Mouse (Mus musculus) hindbrain, embryonic 11.5 days (tissue): ENCODE results near the gene Sept6. TPM values are rescaled to one million over a fixed set of nuclear protein-coding genes. Genes with fewer than 3 reads are reported as not detected.

ENCODE experiments used
- ATAC-seq: fragments of 200-750 bp; cut with Nextera tagmentation; 2 replicates; pipeline ENCODE4 v1.8.0; 2017; ENCODE audit warnings: mild to moderate bottlenecking, moderate TSS enrichment, moderate library complexity; ENCODE audit not compliant: low FRiP score
- DNase-seq: peaks from one replicate; pipeline ENCODE4 v3.0.0-alpha.2; 2015; ENCODE audit warnings: low spot score
- H3K27ac ChIP-seq: fragments of 300-500 bp; sonication (generic); 2 replicates; pipeline ENCODE4 v1.5.1; 2014; ENCODE audit warnings: mild to moderate bottlenecking, low read depth, low read length
- H3K27me3 ChIP-seq: fragments of 300-500 bp; sonication (generic); 2 replicates; pipeline ENCODE4 v1.6.1; 2014; ENCODE audit warnings: mild to moderate bottlenecking, low read length, moderate library complexity, mixed read lengths; ENCODE audit not compliant: control insufficient read depth, insufficient read depth
- H3K36me3 ChIP-seq: fragments of 300-500 bp; sonication (generic); 2 replicates; pipeline ENCODE4 v1.6.1; 2014; ENCODE audit warnings: mild to moderate bottlenecking, low read length, moderate library complexity, mixed read lengths; ENCODE audit not compliant: control insufficient read depth, insufficient read depth
- H3K4me1 ChIP-seq: fragments of 300-500 bp; sonication (generic); replicated peaks from 2 replicates; pipeline ENCODE4 v1.6.1; 2014; ENCODE audit warnings: low read length, mixed read lengths; ENCODE audit not compliant: control insufficient read depth, insufficient read depth
- H3K4me2 ChIP-seq: fragments of 300-500 bp; sonication (generic); replicated peaks from 2 replicates; pipeline ENCODE4 v1.6.1; 2014; ENCODE audit warnings: mild to moderate bottlenecking, low read depth, low read length
- H3K4me3 ChIP-seq: fragments of 300-500 bp; sonication (generic); 2 replicates; pipeline ENCODE4 v1.5.1; 2014; ENCODE audit warnings: low read depth, low read length
- H3K9ac ChIP-seq: fragments of 300-500 bp; sonication (generic); 2 replicates; pipeline ENCODE4 v1.6.1; 2014; ENCODE audit warnings: low read depth, low read length
- H3K9me3 ChIP-seq: fragments of 300-500 bp; sonication (generic); 2 replicates; pipeline ENCODE4 v1.6.1; 2016; ENCODE audit warnings: low read length; ENCODE audit not compliant: control insufficient read depth
- WGBS: fragments of 180-500 bp; shearing (Covaris S2); extraction: QIAGEN DNeasy Blood & Tissue Kit; methylation state at CpG from one replicate; pipeline ENCODE4 v1.1.7; 2014; 5-methylcytosine and 5-hydroxymethylcytosine counted together
- polyA plus RNA-seq: library from polyadenylated mRNA; unstranded; fragments of >200 nt; fragmentation: Nextera tagmentation; extraction: Ambion mirVana; gene quantifications from 2 replicates; pipeline ENCODE4 v1.2.1, GENCODE M21; 2014

Sept6 gene
- polyA plus RNA-seq, 1 experiment from 2014 or later: 57.5 TPM

DNA sequence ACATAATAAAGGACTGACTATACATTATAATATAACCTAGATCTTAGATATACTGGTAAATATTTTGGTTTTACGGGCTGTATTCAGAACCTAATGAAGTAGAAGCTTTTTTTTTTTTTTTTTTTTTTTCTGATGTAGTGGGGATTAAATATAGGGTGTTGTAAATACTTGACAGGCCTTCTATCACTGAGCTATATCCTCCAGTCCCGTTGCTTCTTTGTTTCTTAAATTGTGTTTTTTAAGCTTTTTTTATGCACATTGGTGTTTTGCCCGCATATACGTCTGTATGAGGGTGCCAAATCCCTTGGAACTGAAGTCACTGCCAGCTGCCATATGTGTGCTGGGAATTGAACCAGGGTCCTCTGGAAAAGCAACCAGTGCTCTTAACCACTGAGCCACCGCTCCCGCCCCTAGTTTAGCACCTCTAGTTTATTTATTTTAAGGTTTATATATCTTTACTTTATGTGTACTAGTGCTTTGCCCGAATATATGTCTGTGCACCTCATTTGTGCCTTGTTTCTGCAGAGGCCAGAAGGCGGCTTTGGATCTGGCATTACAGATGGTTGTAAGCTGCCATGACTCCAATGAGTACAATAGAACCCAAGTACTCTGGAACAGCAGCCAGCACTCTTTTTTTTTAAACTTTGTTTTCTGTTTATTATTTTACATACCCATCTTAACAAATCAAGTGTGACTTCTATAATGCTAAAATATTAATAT, 126.8 kb downstream of the Sept6 start:
- Histone ChIP-seq H3K4me1 (no peaks in the 10 kb centered on the region), H3K27ac (no peak overlapping the region), H3K9ac (no peak overlapping the region), H3K27me3 (no peaks in the 10 kb centered on the region), H3K36me3 (no peaks in the 10 kb centered on the region), H3K4me2 (peak overlapping the region; percentile 11; the same call in 1 of the 2 replicates), H3K4me3 (peak overlapping the region; percentile 39), H3K9me3 (no peaks in the 10 kb centered on the region)
- 55% methylated on average over 8 of the region's 8 CpGs for WGBS
- DNase-seq (no peak), ATAC-seq (no peak)

GRCm38 (mm10) chrX:36863766-36864608, 127.6 kb downstream of the Sept6 start:
- Histone ChIP-seq H3K4me1 (no peaks in the 10 kb centered on the region), H3K27ac (no peak overlapping the region), H3K36me3 (no peaks in the 10 kb centered on the region), H3K4me3 (peak overlapping the region; percentile 39), H3K27me3 (no peaks in the 10 kb centered on the region), H3K9ac (peak overlapping the region; percentile 34; the same call in 1 of the 2 replicates), H3K4me2 (peak overlapping the region; percentile 34), H3K9me3 (no peaks in the 10 kb centered on the region)
- 14% methylated on average over 38 of the region's 44 CpGs for WGBS
- DNase-seq: peak; percentile 79
- ATAC-seq: peak; percentile 88

Other genes starting within 250 kb of the Sept6 start
- 1.2 TPM in 2 replicates for gene Slc25a43, start 248.1 kb downstream of the Sept6 start, polyA plus RNA-seq
- 838 and 896 TPM in 2 replicates for gene Slc25a5, start 196.1 kb downstream of the Sept6 start, polyA plus RNA-seq
- 123 and 138 TPM in 2 replicates for gene Ube2a, start 117.9 kb downstream of the Sept6 start, polyA plus RNA-seq
- gene C330007P06Rik, start 117.7 kb downstream of the Sept6 start, polyA plus RNA-seq: 38.9 and 41.4 TPM in 2 replicates
- gene Nkrf, start 88.9 kb downstream of the Sept6 start, polyA plus RNA-seq: 7.9 and 8.4 TPM in 2 replicates
- not detected in 2 replicates for gene Sowahd, start 57.1 kb upstream of the Sept6 start, polyA plus RNA-seq
- 414 and 431 TPM in 2 replicates for gene Rpl39, start 93.6 kb upstream of the Sept6 start, polyA plus RNA-seq
- 19.0 and 27.6 TPM in 2 replicates for gene Upf3b, start 118.5 kb upstream of the Sept6 start, polyA plus RNA-seq
- gene Nkap, start 135.0 kb upstream of the Sept6 start, polyA plus RNA-seq: 22.3 and 25.9 TPM in 2 replicates
- gene Akap14, start 177.0 kb upstream of the Sept6 start, polyA plus RNA-seq: 0.50 and 0.57 TPM in 2 replicates
- gene Ndufa1, start 199.4 kb upstream of the Sept6 start, polyA plus RNA-seq: 443 and 479 TPM in 2 replicates
- 16.1 and 18.5 TPM in 2 replicates for gene Rnf113a1, start 199.5 kb upstream of the Sept6 start, polyA plus RNA-seq
- not detected in 2 replicates for gene Gm9, start 219.2 kb upstream of the Sept6 start, polyA plus RNA-seq
- gene Rhox1, start 230.5 kb upstream of the Sept6 start, polyA plus RNA-seq: not detected in 2 replicates